Mouse (Mus musculus): ENCODE measurements around the gene Ttf2. TPM values are rescaled to one million over a fixed set of nuclear protein-coding genes. Genes with fewer than 3 reads are reported as not detected.

The Ttf2 gene
- polyA plus RNA-seq, 1 experiment: 3.3 TPM

- 37% methylated on average over 10 of the region's 10 CpGs for WGBS
- TF ChIP-seq CTCF (IDR thresholded peaks at IDR 0.05; ENCODE audit: extremely low read depth, insufficient read depth, insufficient read length, insufficient replicate concordance) (no peak), POLR2A (IDR thresholded peaks at IDR 0.05; ENCODE audit: low read depth, low read length) (no peak)
- no peaks in the 10 kb centered on the region for H3K27me3 ChIP-seq (ENCODE audit: control insufficient read depth, insufficient read depth, low read length)
- peak overlapping the region; percentile 4; the same call in 1 of the 2 replicates for H3K4me3 ChIP-seq (ENCODE audit: extremely low read depth, insufficient read depth, insufficient read length)
- H3K36me3 ChIP-seq (ENCODE audit: control insufficient read depth, insufficient read depth, low read length): no peaks in the 10 kb centered on the region
- H3K27ac ChIP-seq (ENCODE audit: insufficient read depth, low read length): peak overlapping the region; percentile 72
- peaks cover 16% of the 10 kb centered on the region for H3K4me1 ChIP-seq (ENCODE audit: control insufficient read depth, insufficient read depth, insufficient read length)
- no peak for DNase-seq (ENCODE audit: low read depth in 1 of 2, low spot score in 2 of 2)
Observed at GRCm38 (mm10) chr3:101012131-101012571, 42.7 kb upstream of the Ttf2 start.

GRCm38 (mm10) chr3:101011203-101011600 lies 41.7 kb upstream of the Ttf2 start:
- DNase-seq (ENCODE audit: low read depth in 1 of 2, low spot score in 2 of 2): no peak
- TF ChIP-seq CTCF (IDR thresholded peaks at IDR 0.05; ENCODE audit: extremely low read depth, insufficient read depth, insufficient read length, insufficient replicate concordance) (no peak), POLR2A (IDR thresholded peaks at IDR 0.05; ENCODE audit: low read depth, low read length) (no peak)
- Histone ChIP-seq H3K27ac (ENCODE audit: insufficient read depth, low read length) (peak overlapping the region; percentile 42), H3K4me1 (ENCODE audit: control insufficient read depth, insufficient read depth, insufficient read length) (peaks cover 16% of the 10 kb centered on the region), H3K36me3 (ENCODE audit: control insufficient read depth, insufficient read depth, low read length) (no peaks in the 10 kb centered on the region), H3K27me3 (ENCODE audit: control insufficient read depth, insufficient read depth, low read length) (no peaks in the 10 kb centered on the region), H3K4me3 (ENCODE audit: extremely low read depth, insufficient read depth, insufficient read length) (no peak overlapping the region)
- 72% methylated on average over 5 of the region's 5 CpGs for WGBS

GRCm38 (mm10) chr3:101010589-101011202 lies 41.2 kb upstream of the Ttf2 start:
- Histone ChIP-seq H3K4me1 (ENCODE audit: control insufficient read depth, insufficient read depth, insufficient read length) (peaks cover 16% of the 10 kb centered on the region), H3K36me3 (ENCODE audit: control insufficient read depth, insufficient read depth, low read length) (no peaks in the 10 kb centered on the region), H3K27ac (ENCODE audit: insufficient read depth, low read length) (peak overlapping the region; percentile 57; the same call in 1 of the 2 replicates), H3K4me3 (ENCODE audit: extremely low read depth, insufficient read depth, insufficient read length) (no peak overlapping the region), H3K27me3 (ENCODE audit: control insufficient read depth, insufficient read depth, low read length) (no peaks in the 10 kb centered on the region)
- WGBS: 17% methylated on average over 4 of the region's 4 CpGs
- TF ChIP-seq POLR2A (IDR thresholded peaks at IDR 0.05; ENCODE audit: low read depth, low read length): no peak
- no peak for TF ChIP-seq CTCF (IDR thresholded peaks at IDR 0.05; ENCODE audit: extremely low read depth, insufficient read depth, insufficient read length, insufficient replicate concordance)
- DNase-seq (ENCODE audit: low read depth in 1 of 2, low spot score in 2 of 2): peak; percentile 39 to 43

GRCm38 (mm10) chr3:101007112-101007782 lies 37.8 kb upstream of the Ttf2 start:
- H3K4me1 ChIP-seq (ENCODE audit: control insufficient read depth, insufficient read depth, insufficient read length): peaks cover 13% of the 10 kb centered on the region
- no peak overlapping the region for H3K27ac ChIP-seq (ENCODE audit: insufficient read depth, low read length)
- 79% methylated on average over 5 of the region's 5 CpGs for WGBS
- DNase-seq (ENCODE audit: low read depth in 1 of 2, low spot score in 2 of 2): no peak
- no peaks in the 10 kb centered on the region for H3K27me3 ChIP-seq (ENCODE audit: control insufficient read depth, insufficient read depth, low read length)
- TF ChIP-seq POLR2A (IDR thresholded peaks at IDR 0.05; ENCODE audit: low read depth, low read length) (no peak), CTCF (IDR thresholded peaks at IDR 0.05; ENCODE audit: extremely low read depth, insufficient read depth, insufficient read length, insufficient replicate concordance) (no peak)
- no peaks in the 10 kb centered on the region for H3K36me3 ChIP-seq (ENCODE audit: control insufficient read depth, insufficient read depth, low read length)
- H3K4me3 ChIP-seq (ENCODE audit: extremely low read depth, insufficient read depth, insufficient read length): no peak overlapping the region

- TF ChIP-seq CTCF (IDR thresholded peaks at IDR 0.05; ENCODE audit: extremely low read depth, insufficient read depth, insufficient read length, insufficient replicate concordance): no peak
- no peak for TF ChIP-seq POLR2A (IDR thresholded peaks at IDR 0.05; ENCODE audit: low read depth, low read length)
- DNase-seq (ENCODE audit: low read depth in 1 of 2, low spot score in 2 of 2): no peak
- 88% methylated on average over 6 of the region's 6 CpGs for WGBS
- Histone ChIP-seq H3K4me3 (ENCODE audit: extremely low read depth, insufficient read depth, insufficient read length) (no peak overlapping the region), H3K4me1 (ENCODE audit: control insufficient read depth, insufficient read depth, insufficient read length) (peaks cover 4% of the 10 kb centered on the region), H3K27ac (ENCODE audit: insufficient read depth, low read length) (no peak overlapping the region), H3K27me3 (ENCODE audit: control insufficient read depth, insufficient read depth, low read length) (no peaks in the 10 kb centered on the region), H3K36me3 (ENCODE audit: control insufficient read depth, insufficient read depth, low read length) (no peaks in the 10 kb centered on the region)
Observed at GRCm38 (mm10) chr3:101005392-101005791, 35.9 kb upstream of the Ttf2 start.

GRCm38 (mm10) chr3:101003575-101004356 lies 34.3 kb upstream of the Ttf2 start:
- no peak overlapping the region for H3K4me3 ChIP-seq (ENCODE audit: extremely low read depth, insufficient read depth, insufficient read length)
- peaks cover 2% of the 10 kb centered on the region; the same call in 1 of the 2 replicates for H3K4me1 ChIP-seq (ENCODE audit: control insufficient read depth, insufficient read depth, insufficient read length)
- H3K27ac ChIP-seq (ENCODE audit: insufficient read depth, low read length): no peak overlapping the region
- H3K36me3 ChIP-seq (ENCODE audit: control insufficient read depth, insufficient read depth, low read length): no peaks in the 10 kb centered on the region
- H3K27me3 ChIP-seq (ENCODE audit: control insufficient read depth, insufficient read depth, low read length): no peaks in the 10 kb centered on the region
- no peak for DNase-seq (ENCODE audit: low read depth in 1 of 2, low spot score in 2 of 2)
- 26% methylated on average over 15 of the region's 15 CpGs for WGBS
- TF ChIP-seq CTCF (IDR thresholded peaks at IDR 0.05; ENCODE audit: extremely low read depth, insufficient read depth, insufficient read length, insufficient replicate concordance): no peak
- no peak for TF ChIP-seq POLR2A (IDR thresholded peaks at IDR 0.05; ENCODE audit: low read depth, low read length)
